Mouse (Mus musculus): ENCODE results near the gene Pfkfb3.

The Pfkfb3 gene

GRCm38 (mm10) chr2:11490554-11490953 lies 63.3 kb downstream of the Pfkfb3 start:
- Histone ChIP-seq H3K4me3 (replicated peaks; ENCODE audit: low read length) (no peak overlapping the region), H3K27me3 (ENCODE audit: insufficient read depth, low read length) (no peaks in the 10 kb centered on the region), H3K4me1 (replicated peaks; ENCODE audit: low read depth, low read length) (peaks cover 55% of the 10 kb centered on the region), H3K9me3 (ENCODE audit: low read length) (no peaks in the 10 kb centered on the region), H3K36me3 (ENCODE audit: insufficient read depth, low read length) (peaks cover 96% of the 10 kb centered on the region)
- no peak for TF ChIP-seq NANOG (IDR thresholded peaks at IDR 0.05; ENCODE audit: borderline replicate concordance, low read length)
- TF ChIP-seq POU5F1 (IDR thresholded peaks at IDR 0.05; ENCODE audit: borderline replicate concordance, low read length) = no peak
- TF ChIP-seq CTCF (conservative IDR thresholded peaks at IDR 0.05; ENCODE audit: low read length) = no peak

- Histone ChIP-seq H3K9me3 (ENCODE audit: low read length) (no peaks in the 10 kb centered on the region), H3K4me3 (replicated peaks; ENCODE audit: low read length) (no peak overlapping the region), H3K27me3 (ENCODE audit: insufficient read depth, low read length) (no peaks in the 10 kb centered on the region), H3K4me1 (replicated peaks; ENCODE audit: low read depth, low read length) (peaks cover 43% of the 10 kb centered on the region), H3K36me3 (ENCODE audit: insufficient read depth, low read length) (peaks cover 100% of the 10 kb centered on the region)
- no peak for TF ChIP-seq NANOG (IDR thresholded peaks at IDR 0.05; ENCODE audit: borderline replicate concordance, low read length)
These were observed 70.7 kb downstream of the Pfkfb3 start for GRCm38 (mm10) chr2:11483226-11483625.

- Histone ChIP-seq H3K4me3 (replicated peaks; ENCODE audit: low read length) (0 out of 2 replicates have a peak overlapping the region, but pooled peaks have one; percentile 4), H3K36me3 (ENCODE audit: insufficient read depth, low read length) (peaks cover 100% of the 10 kb centered on the region), H3K4me1 (replicated peaks; ENCODE audit: low read depth, low read length) (peaks cover 39% of the 10 kb centered on the region), H3K27me3 (ENCODE audit: insufficient read depth, low read length) (no peaks in the 10 kb centered on the region), H3K9me3 (ENCODE audit: low read length) (no peaks in the 10 kb centered on the region)
- TF ChIP-seq CTCF (conservative IDR thresholded peaks at IDR 0.05; ENCODE audit: low read length) = no peak
- TF ChIP-seq NANOG (IDR thresholded peaks at IDR 0.05; ENCODE audit: borderline replicate concordance, low read length) = no peak
- TF ChIP-seq POU5F1 (IDR thresholded peaks at IDR 0.05; ENCODE audit: borderline replicate concordance, low read length) = no peak
These were observed 71.5 kb downstream of the Pfkfb3 start for GRCm38 (mm10) chr2:11482364-11482763.

- H3K27me3 ChIP-seq (ENCODE audit: insufficient read depth, low read length) = no peaks in the 10 kb centered on the region
- peaks cover 50% of the 10 kb centered on the region for H3K4me1 ChIP-seq (replicated peaks; ENCODE audit: low read depth, low read length)
- no peak overlapping the region for H3K4me3 ChIP-seq (replicated peaks; ENCODE audit: low read length)
- H3K36me3 ChIP-seq (ENCODE audit: insufficient read depth, low read length) = peaks cover 100% of the 10 kb centered on the region
- no peaks in the 10 kb centered on the region for H3K9me3 ChIP-seq (ENCODE audit: low read length)
- no peak for TF ChIP-seq NANOG (IDR thresholded peaks at IDR 0.05; ENCODE audit: borderline replicate concordance, low read length)
- no peak for TF ChIP-seq POU5F1 (IDR thresholded peaks at IDR 0.05; ENCODE audit: borderline replicate concordance, low read length)
These were observed 74.9 kb downstream of the Pfkfb3 start for GRCm38 (mm10) chr2:11478960-11479359.

- no peaks in the 10 kb centered on the region for H3K9me3 ChIP-seq (ENCODE audit: low read length)
- TF ChIP-seq CTCF (conservative IDR thresholded peaks at IDR 0.05; ENCODE audit: low read length) (no peak), NANOG (IDR thresholded peaks at IDR 0.05; ENCODE audit: borderline replicate concordance, low read length) (no peak), POU5F1 (IDR thresholded peaks at IDR 0.05; ENCODE audit: borderline replicate concordance, low read length) (no peak)
- H3K4me1 ChIP-seq (replicated peaks; ENCODE audit: low read depth, low read length) = peaks cover 14% of the 10 kb centered on the region
These were observed 78.6 kb downstream of the Pfkfb3 start for GRCm38 (mm10) chr2:11475316-11475715.

GRCm38 (mm10) chr2:11464661-11465099 lies 89.2 kb downstream of the Pfkfb3 start:
- Histone ChIP-seq H3K27me3 (ENCODE audit: insufficient read depth, low read length) (peaks cover 2% of the 10 kb centered on the region; the same call in 1 of the 2 replicates), H3K4me1 (replicated peaks; ENCODE audit: low read depth, low read length) (no peaks in the 10 kb centered on the region), H3K36me3 (ENCODE audit: insufficient read depth, low read length) (0 out of 2 replicates have a peak, but pooled peaks cover under 1% of the 10 kb centered on the region), H3K4me3 (replicated peaks; ENCODE audit: low read length) (no peak overlapping the region), H3K9me3 (ENCODE audit: low read length) (no peaks in the 10 kb centered on the region)
- no peak for TF ChIP-seq POU5F1 (IDR thresholded peaks at IDR 0.05; ENCODE audit: borderline replicate concordance, low read length)
- TF ChIP-seq NANOG (IDR thresholded peaks at IDR 0.05; ENCODE audit: borderline replicate concordance, low read length) = no peak
- TF ChIP-seq CTCF (conservative IDR thresholded peaks at IDR 0.05; ENCODE audit: low read length) = no peak

More at GRCm38 (mm10) chr2:11475316-11475715, 78.6 kb downstream of the Pfkfb3 start:
- H3K27me3 ChIP-seq (ENCODE audit: insufficient read depth, low read length) = no peaks in the 10 kb centered on the region
- no peak overlapping the region for H3K4me3 ChIP-seq (replicated peaks; ENCODE audit: low read length)
- H3K36me3 ChIP-seq (ENCODE audit: insufficient read depth, low read length) = peaks cover 100% of the 10 kb centered on the region

GRCm38 (mm10) chr2:11460976-11461375 lies 92.9 kb downstream of the Pfkfb3 start:
- Histone ChIP-seq H3K36me3 (ENCODE audit: insufficient read depth, low read length) (no peaks in the 10 kb centered on the region), H3K4me1 (replicated peaks; ENCODE audit: low read depth, low read length) (no peaks in the 10 kb centered on the region), H3K27me3 (ENCODE audit: insufficient read depth, low read length) (peaks cover 2% of the 10 kb centered on the region; the same call in 1 of the 2 replicates), H3K4me3 (replicated peaks; ENCODE audit: low read length) (no peak overlapping the region), H3K9me3 (ENCODE audit: low read length) (no peaks in the 10 kb centered on the region)
- TF ChIP-seq CTCF (conservative IDR thresholded peaks at IDR 0.05; ENCODE audit: low read length) (no peak), NANOG (IDR thresholded peaks at IDR 0.05; ENCODE audit: borderline replicate concordance, low read length) (no peak), POU5F1 (IDR thresholded peaks at IDR 0.05; ENCODE audit: borderline replicate concordance, low read length) (no peak)

DNA sequence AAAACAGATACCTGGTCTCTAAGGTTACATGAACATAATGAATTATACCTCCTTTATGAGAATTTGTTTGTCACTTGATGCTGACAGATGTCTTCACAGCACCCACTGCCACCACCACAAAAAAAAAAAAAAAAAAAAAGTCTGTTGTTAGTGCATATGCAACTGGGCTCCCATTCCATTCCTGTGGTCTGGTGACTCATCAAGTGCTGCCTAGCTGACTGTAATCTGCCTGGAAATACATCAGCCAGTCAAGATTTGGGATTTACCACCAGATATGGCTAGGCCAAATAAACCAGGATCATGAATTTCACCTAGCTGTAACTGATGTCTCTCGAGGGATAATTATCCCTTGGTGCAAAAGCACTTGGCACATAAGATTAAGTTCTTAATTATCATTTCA lies 95.4 kb downstream of the Pfkfb3 start:
- Histone ChIP-seq H3K4me1 (replicated peaks; ENCODE audit: low read depth, low read length) (no peaks in the 10 kb centered on the region), H3K4me3 (replicated peaks; ENCODE audit: low read length) (no peak overlapping the region), H3K36me3 (ENCODE audit: insufficient read depth, low read length) (no peaks in the 10 kb centered on the region), H3K27me3 (ENCODE audit: insufficient read depth, low read length) (peaks cover 2% of the 10 kb centered on the region; the same call in 1 of the 2 replicates), H3K9me3 (ENCODE audit: low read length) (no peaks in the 10 kb centered on the region)
- no peak for TF ChIP-seq NANOG (IDR thresholded peaks at IDR 0.05; ENCODE audit: borderline replicate concordance, low read length)
- TF ChIP-seq POU5F1 (IDR thresholded peaks at IDR 0.05; ENCODE audit: borderline replicate concordance, low read length) = no peak
- TF ChIP-seq CTCF (conservative IDR thresholded peaks at IDR 0.05; ENCODE audit: low read length) = no peak

DNA sequence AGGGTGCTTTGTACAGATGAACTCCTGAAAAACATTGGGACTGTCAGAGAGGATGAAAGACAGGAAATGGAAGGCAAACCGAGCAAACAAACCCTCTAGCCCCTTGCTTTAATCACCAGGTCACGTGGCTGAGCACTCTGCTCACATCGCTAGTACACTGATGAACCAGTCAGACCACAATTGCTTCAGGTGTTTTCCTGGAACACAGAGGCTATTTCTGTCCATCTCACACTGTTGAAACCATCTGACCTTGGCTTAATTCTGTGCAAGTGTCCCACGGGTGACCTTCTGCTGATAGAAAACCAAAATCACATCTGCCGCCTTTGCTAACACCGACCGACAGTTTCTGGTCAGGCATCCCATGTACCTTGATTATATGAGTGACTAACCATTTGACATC lies 96.0 kb downstream of the Pfkfb3 start:
- no peak for TF ChIP-seq POU5F1 (IDR thresholded peaks at IDR 0.05; ENCODE audit: borderline replicate concordance, low read length)
- no peak for TF ChIP-seq NANOG (IDR thresholded peaks at IDR 0.05; ENCODE audit: borderline replicate concordance, low read length)
- no peak for TF ChIP-seq CTCF (conservative IDR thresholded peaks at IDR 0.05; ENCODE audit: low read length)

More for the DNA sequence above, 96.0 kb downstream of the Pfkfb3 start:
- Histone ChIP-seq H3K4me1 (replicated peaks; ENCODE audit: low read depth, low read length) (no peaks in the 10 kb centered on the region), H3K36me3 (ENCODE audit: insufficient read depth, low read length) (no peaks in the 10 kb centered on the region), H3K27me3 (ENCODE audit: insufficient read depth, low read length) (peaks cover 2% of the 10 kb centered on the region; the same call in 1 of the 2 replicates), H3K9me3 (ENCODE audit: low read length) (no peaks in the 10 kb centered on the region), H3K4me3 (replicated peaks; ENCODE audit: low read length) (no peak overlapping the region)
